Mouse (Mus musculus) midbrain, postnatal 0 days (tissue): Measurements from ENCODE around the gene Rassf1. TPM values are rescaled to one million over a fixed set of nuclear protein-coding genes. Genes with fewer than 3 reads are reported as not detected.

Source experiments
- ATAC-seq: fragments of 200-750 bp; cut with Nextera tagmentation; 2 replicates; pipeline ENCODE4 v1.8.0; 2017; ENCODE audit warnings: moderate number of reproducible peaks, mild to moderate bottlenecking, moderate TSS enrichment, moderate library complexity; ENCODE audit not compliant: low FRiP score
- DNase-seq: peaks from one replicate; pipeline ENCODE4 v3.0.0-alpha.2; 2015; ENCODE audit warnings: low spot score
- H3K27ac ChIP-seq: fragments of 300-500 bp; sonication (generic); 2 replicates; pipeline ENCODE4 v1.5.1; 2014; ENCODE audit warnings: low read depth, mild to moderate bottlenecking, low read length, mixed read lengths
- H3K27me3 ChIP-seq: fragments of 300-500 bp; sonication (generic); 2 replicates; pipeline ENCODE4 v1.6.1; 2014; ENCODE audit warnings: low read length, control low read depth, mixed read lengths; ENCODE audit not compliant: insufficient read depth
- H3K36me3 ChIP-seq: fragments of 300-500 bp; sonication (generic); 2 replicates; pipeline ENCODE4 v1.6.1; 2014; ENCODE audit warnings: low read length, control low read depth, mixed read lengths; ENCODE audit not compliant: insufficient read depth
- H3K4me1 ChIP-seq: fragments of 300-500 bp; sonication (generic); 2 replicates; pipeline ENCODE4 v1.6.1; 2014; ENCODE audit warnings: mild to moderate bottlenecking, control low read depth, antibody characterized with exemption, low read length, mixed read lengths; ENCODE audit not compliant: insufficient read depth
- H3K4me2 ChIP-seq: fragments of 300-500 bp; sonication (generic); 2 replicates; pipeline ENCODE4 v1.6.1; 2014; ENCODE audit warnings: low read depth, mild to moderate bottlenecking, low read length, mixed read lengths; ENCODE audit not compliant: poor library complexity, severe bottlenecking
- H3K4me3 ChIP-seq: fragments of 300-500 bp; sonication (generic); 2 replicates; pipeline ENCODE4 v1.5.1; 2014; ENCODE audit warnings: low read depth, mild to moderate bottlenecking, low read length, moderate library complexity
- H3K9ac ChIP-seq: fragments of 300-500 bp; sonication (generic); replicated peaks from 2 replicates; pipeline ENCODE4 v1.6.1; 2014; ENCODE audit warnings: mild to moderate bottlenecking, low read length, moderate library complexity, mixed read lengths; ENCODE audit not compliant: poor library complexity, severe bottlenecking
- H3K9me3 ChIP-seq: fragments of 300-500 bp; sonication (generic); 2 replicates; pipeline ENCODE4 v1.6.1; 2016; ENCODE audit warnings: low read length, control low read depth
- CTCF ChIP-seq: IDR thresholded peaks from 2 replicates; pipeline ENCODE4 v1.5.1; 2016; ENCODE audit warnings: antibody characterized with exemption, mild to moderate bottlenecking
- WGBS: fragments of 180-500 bp; shearing (Covaris S2); extraction: QIAGEN DNeasy Blood & Tissue Kit; methylation state at CpG from one replicate; pipeline ENCODE4 v1.1.7; 2014; 5-methylcytosine and 5-hydroxymethylcytosine counted together
- polyA plus RNA-seq: library from polyadenylated mRNA; unstranded; fragments of >200 nt; fragmentation: Nextera tagmentation; extraction: Ambion mirVana; gene quantifications from 2 replicates; pipeline ENCODE4 v1.2.1, GENCODE M21; 2015
- total RNA-seq: library from RNA; depleted of rRNA; stranded (reverse); fragments of >200 nt; gene quantifications from 2 replicates; pipeline ENCODE4 v1.2.3, GENCODE M21; 2014

Rassf1 gene
- total and polyA plus RNA-seq, 2 experiments from 2014 or later, result 21.1 to 33.4 TPM

DNA sequence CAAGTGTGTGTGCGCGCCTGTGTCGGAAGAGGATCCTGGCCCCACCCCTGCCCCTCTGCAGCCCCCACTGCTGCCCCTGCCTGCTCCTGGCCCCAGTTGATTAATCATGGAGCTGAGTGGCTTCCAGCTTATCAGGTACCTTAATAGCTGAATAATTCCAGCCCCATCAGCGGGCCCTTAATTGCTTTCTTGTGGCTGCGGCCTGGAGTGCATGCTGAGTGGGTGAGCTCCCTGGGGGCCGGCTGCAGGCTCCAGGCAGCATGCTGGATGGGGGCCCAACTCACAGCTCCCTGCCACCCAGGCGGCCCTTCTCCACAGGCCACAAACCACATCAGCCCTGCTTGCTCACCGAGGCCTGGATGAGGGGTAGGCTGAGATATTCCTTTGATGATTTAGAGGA, 39.9 kb upstream of the Rassf1 start:
- H3K4me1 ChIP-seq, result 0 out of 2 replicates have a peak, but pooled peaks cover 3% of the 10 kb centered on the region
- TF ChIP-seq CTCF, result no peak

GRCm38 (mm10) chr9:107512326-107512725, 39.0 kb upstream of the Rassf1 start:
- H3K9ac ChIP-seq, result no peak overlapping the region
- no peaks in the 10 kb centered on the region for H3K9me3 ChIP-seq
- ATAC-seq (no peak), DNase-seq (no peak)
- 51% methylated on average over 16 of the region's 16 CpGs for WGBS
- no peak overlapping the region for H3K27ac ChIP-seq
- no peak overlapping the region for H3K4me2 ChIP-seq
- no peak overlapping the region for H3K4me3 ChIP-seq
- H3K4me1 ChIP-seq, result 0 out of 2 replicates have a peak, but pooled peaks cover 3% of the 10 kb centered on the region
- H3K27me3 ChIP-seq, result no peaks in the 10 kb centered on the region
- no peak for TF ChIP-seq CTCF
- H3K36me3 ChIP-seq, result peaks cover 12% of the 10 kb centered on the region; the same call in 1 of the 2 replicates

More for the DNA sequence above, 39.9 kb upstream of the Rassf1 start:
- H3K4me3 ChIP-seq, result no peak overlapping the region
- peak overlapping the region; percentile 34; the same call in 1 of the 2 replicates for H3K27ac ChIP-seq
- WGBS, result 47% methylated on average over 8 of the region's 8 CpGs
- ATAC-seq (no peak), DNase-seq (no peak)
- 0 out of 2 replicates have a peak overlapping the region, but pooled peaks have one; percentile 5 for H3K9ac ChIP-seq
- no peaks in the 10 kb centered on the region for H3K9me3 ChIP-seq
- H3K36me3 ChIP-seq, result peaks cover 7% of the 10 kb centered on the region; the same call in 1 of the 2 replicates
- H3K27me3 ChIP-seq, result no peaks in the 10 kb centered on the region
- H3K4me2 ChIP-seq, result no peak overlapping the region

DNA sequence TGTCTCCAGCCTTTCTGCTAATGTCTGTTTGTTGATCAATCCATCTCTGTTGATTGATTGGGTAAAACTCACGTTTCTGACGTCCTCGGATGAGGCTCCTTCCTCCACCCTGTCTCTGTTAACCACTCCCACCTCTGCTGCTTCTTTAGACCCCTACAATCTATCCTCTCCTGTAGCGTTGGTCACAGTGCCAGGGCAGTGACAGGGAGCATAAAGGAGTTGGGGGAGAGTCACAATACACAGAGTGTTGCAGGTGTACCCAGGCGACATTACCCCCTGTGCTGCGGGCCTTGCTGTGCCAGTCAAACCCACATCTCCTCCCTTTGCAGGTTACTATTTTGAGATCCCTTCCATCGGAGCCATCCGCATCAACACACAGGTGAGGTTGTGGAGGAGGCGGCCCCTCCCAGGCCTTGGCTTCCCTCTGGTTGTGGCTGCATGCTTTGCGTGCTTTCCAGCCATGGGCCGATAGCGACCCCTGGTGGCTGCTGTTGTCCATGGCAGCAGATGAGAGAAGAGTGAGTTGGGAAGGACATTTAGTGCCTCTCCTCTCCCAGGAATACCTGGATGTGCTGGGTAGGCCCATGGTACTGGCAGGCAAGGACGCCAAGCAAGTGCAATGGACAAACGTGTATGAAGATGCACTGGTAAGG, 36.9 kb upstream of the Rassf1 start:
- peak; percentile 100 for TF ChIP-seq CTCF
- H3K27ac ChIP-seq, result no peak overlapping the region
- peaks cover 13% of the 10 kb centered on the region; the same call in 1 of the 2 replicates for H3K36me3 ChIP-seq
- no peaks in the 10 kb centered on the region for H3K9me3 ChIP-seq
- 25% methylated on average over 14 of the region's 14 CpGs for WGBS
- no peaks in the 10 kb centered on the region for H3K27me3 ChIP-seq
- no peak overlapping the region for H3K4me3 ChIP-seq
- H3K9ac ChIP-seq, result no peak overlapping the region
- no peak overlapping the region for H3K4me2 ChIP-seq
- DNase-seq, result peak; percentile 87
- ATAC-seq, result peak; percentile 66
- H3K4me1 ChIP-seq, result no peaks in the 10 kb centered on the region

DNA sequence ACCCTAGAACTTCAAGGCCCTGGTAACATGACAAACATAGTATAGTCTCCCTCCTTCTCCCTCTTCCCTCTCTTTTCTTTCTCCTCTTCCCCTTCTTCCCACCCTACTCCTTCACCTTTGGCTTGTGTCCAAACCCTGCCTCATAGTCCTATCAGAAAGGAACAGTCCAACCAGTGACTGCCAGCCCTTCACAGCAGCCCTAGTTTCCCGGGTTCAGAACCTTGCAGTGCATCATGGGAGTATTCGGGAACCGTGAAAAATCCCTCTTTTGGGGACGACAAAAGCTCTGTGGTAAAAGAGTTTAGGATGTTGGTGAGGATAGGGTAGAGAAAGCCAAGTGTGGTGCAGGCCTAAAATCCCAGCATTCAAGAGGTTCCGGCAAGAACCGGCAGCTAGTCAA, 31.0 kb upstream of the Rassf1 start:
- no peak for TF ChIP-seq CTCF
- ATAC-seq, result no peak
- WGBS, result 20% methylated on average over 6 of the region's 6 CpGs
- Histone ChIP-seq H3K27ac (no peak overlapping the region), H3K9ac (no peak overlapping the region), H3K36me3 (peaks cover 17% of the 10 kb centered on the region; the same call in 1 of the 2 replicates), H3K9me3 (no peaks in the 10 kb centered on the region), H3K4me2 (no peak overlapping the region), H3K4me1 (peaks cover 3% of the 10 kb centered on the region; the same call in 1 of the 2 replicates), H3K27me3 (peaks cover 5% of the 10 kb centered on the region; the same call in 1 of the 2 replicates), H3K4me3 (no peak overlapping the region)
- no peak for DNase-seq

GRCm38 (mm10) chr9:107521190-107521589, 30.2 kb upstream of the Rassf1 start:
- ATAC-seq (no peak), DNase-seq (no peak)
- WGBS, result 52% methylated on average over 5 of the region's 5 CpGs
- H3K9ac ChIP-seq, result no peak overlapping the region
- H3K4me1 ChIP-seq, result peaks cover 3% of the 10 kb centered on the region; the same call in 1 of the 2 replicates
- no peak overlapping the region for H3K4me2 ChIP-seq
- H3K27ac ChIP-seq, result peak overlapping the region; percentile 38; the same call in 1 of the 2 replicates
- no peak for TF ChIP-seq CTCF
- H3K9me3 ChIP-seq, result no peaks in the 10 kb centered on the region
- H3K4me3 ChIP-seq, result no peak overlapping the region
- peaks cover 5% of the 10 kb centered on the region; the same call in 1 of the 2 replicates for H3K27me3 ChIP-seq
- H3K36me3 ChIP-seq, result peaks cover 17% of the 10 kb centered on the region; the same call in 1 of the 2 replicates
